Mouse (Mus musculus) erythroblast, embryonic 14.5 days (primary cell): ENCODE measurements around the gene Pcsk5.

Experiments
- GATA1 ChIP-seq: IDR thresholded peaks from 2 replicates; pipeline ENCODE4 v1.6.1; 2012; ENCODE audit warnings: low read length, inconsistent platforms, mixed read lengths
- TAL1 ChIP-seq: IDR thresholded peaks from 3 replicates; pipeline ENCODE4 v1.6.1; 2012; ENCODE audit warnings: low read length, inconsistent platforms, mixed read lengths

- TF ChIP-seq GATA1 (no peak), TAL1 (no peak)
These were observed 122.0 kb downstream of the Pcsk5 start for GRCm38 (mm10) chr19:17715281-17715955.
